Mouse (Mus musculus) B cell, adult 67 days (primary cell): ENCODE measurements around the gene Zbtb39. TPM values are rescaled to one million over a fixed set of nuclear protein-coding genes. Genes with fewer than 3 reads are reported as not detected.

Experiments used
- total RNA-seq, 2 experiments: library from RNA; stranded (reverse); gene quantifications; 4 replicates each; pipeline ENCODE4 v1.2.4; 2023

Zbtb39 gene
- total RNA-seq, result 10 to 100 TPM; 17.9 to 18.7 TPM

DNA sequence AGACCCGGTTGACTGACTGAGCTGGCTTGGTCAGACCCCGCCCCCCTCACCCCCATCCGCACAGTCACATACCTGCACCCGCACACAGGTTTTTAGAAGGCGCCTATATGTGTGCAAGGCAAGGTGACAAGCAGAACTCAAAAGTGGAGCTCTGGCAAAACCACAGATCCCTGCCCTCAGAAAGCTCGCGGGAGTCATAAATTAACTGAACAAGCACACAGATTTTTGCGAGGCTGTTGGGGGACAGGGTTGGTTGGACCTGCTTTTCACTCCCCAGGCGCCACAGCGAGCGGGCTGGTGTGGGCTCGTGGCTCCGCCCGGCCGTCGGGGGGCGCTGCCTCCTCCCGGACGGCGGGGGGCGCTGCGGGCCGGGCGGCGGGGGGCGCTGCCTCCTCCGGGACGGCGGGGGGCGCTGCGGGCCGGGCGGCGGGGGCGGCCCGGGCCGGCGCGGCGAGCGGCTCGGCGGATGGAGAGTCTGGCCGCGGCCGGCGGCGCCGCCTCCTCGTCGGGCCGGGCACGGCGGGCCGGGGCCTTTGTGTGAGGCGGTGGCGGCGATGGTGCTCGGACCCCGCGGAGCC lies at the start of gene Zbtb39:
Zbtb39 (plus strand) TSS at position 456 of the 578 bp plus-strand sequence.

DNA sequence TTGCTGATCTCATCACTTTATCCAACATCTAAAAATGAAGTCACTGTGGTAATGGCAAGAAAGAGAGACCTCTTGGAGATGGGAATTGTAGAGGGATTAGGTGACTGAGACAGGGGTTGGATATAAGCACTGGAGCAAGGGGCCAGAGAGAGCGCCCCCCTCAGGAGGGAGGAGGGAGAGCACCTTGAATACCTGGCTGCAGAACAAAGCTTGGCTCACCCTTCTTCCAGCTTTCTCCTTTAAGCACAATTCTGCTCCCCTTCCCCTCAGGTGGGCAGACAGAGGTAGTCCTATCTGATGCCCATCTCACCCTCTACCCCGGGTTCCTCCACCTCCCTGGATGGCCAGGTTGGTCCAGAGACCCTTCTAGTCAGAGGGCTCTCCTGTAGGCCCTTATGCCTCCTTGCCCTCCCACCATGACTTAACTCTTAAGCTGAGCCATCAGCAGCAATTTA lies 34.5 kb upstream of the Zbtb39 start, which contains the start of gene Myo1a:
Myo1a (plus strand) TSS at position 405 of the 455 bp plus-strand sequence.

DNA sequence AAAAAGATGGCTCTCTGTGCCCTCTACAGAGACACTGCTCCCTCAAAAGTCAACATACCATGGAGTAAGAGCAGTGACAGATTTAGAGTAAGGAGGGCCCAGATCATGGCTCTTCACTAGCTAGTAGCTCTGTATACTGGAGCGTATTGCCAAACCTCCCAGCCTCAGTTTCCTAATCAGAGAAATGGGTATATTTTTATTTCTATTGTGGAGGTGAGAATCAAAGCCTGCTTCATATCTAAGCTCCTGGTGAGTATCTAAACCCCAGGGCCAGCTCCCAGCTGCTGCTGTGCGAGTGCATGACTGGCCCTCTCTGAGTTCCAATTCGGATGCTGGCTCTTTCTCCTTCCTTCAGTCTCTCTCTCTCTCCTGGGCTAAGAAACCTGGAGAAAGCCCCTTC lies 15.2 kb upstream of the Zbtb39 start, which contains the start of gene Tac2:
Tac2 (plus strand) TSS at position 301 of the 400 bp plus-strand sequence.

DNA sequence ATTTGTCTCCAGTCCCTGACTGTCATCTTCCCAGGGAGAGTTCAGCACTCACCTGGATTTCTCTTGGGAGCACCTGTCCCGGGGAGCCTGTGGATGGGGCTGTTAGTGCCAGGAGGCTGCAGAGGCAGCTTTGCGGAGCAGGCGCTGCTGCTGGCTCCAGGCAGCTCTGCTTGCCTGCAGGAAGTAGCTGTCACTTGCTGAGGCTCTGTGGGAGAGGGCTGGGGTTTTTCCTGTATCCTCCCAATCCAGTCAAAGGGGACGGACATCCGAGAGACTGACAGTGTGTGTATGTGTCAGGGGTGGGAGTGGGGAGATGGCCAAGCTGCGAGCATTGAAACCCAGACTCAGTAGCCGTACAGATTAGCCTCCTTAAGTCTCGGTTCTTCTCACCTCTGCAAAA lies 12.2 kb downstream of the Zbtb39 start, which contains the start of gene Gpr182:
Gpr182 (minus strand) TSS at position 185 of the 400 bp plus-strand sequence.

DNA sequence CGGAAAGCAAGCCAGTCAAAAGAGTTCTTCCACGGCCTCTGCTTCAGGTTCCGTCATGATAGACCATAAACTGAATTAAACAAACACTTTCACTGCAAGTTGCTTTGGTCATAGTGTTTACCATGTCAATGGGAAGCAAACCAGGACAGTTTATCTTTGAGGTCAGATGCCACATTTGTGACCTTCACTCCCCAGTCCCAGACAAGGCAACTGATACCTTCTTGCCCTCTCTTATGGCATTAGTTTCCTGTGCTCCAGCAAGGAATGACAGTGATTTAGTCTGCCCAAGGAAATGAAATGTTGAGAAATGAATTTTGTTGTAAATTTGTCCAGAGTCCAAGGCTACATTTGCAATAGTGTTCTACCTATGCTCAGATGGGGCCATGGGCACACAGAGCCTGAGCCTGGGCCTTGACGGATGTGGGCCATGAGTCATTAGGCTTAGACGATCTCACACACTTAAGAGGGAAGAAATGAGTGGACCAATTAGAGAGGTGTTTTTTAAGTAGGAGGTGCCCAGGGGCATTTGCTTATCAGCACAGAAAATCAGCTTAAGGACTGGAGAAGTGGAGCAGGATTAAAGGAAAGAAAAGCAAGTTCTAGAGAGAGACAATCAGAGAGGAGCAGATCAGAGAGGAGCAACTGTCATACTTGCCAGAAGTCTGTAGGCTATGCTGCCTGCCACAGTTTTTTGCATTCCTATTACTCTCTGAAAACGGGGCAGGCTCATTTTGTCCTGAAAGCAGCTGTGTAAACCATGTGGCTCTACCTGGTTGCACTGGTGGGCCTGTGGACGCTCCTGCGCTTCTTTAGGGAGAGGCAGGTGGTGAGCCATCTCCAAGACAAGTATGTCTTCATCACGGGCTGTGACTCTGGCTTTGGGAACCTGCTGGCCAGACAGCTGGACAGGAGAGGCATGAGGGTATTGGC lies 20.1 kb downstream of the Zbtb39 start, which contains the start of the genes Rdh1 and Rdh16f1:
Rdh1 (plus strand) TSS at position 541 of the 930 bp plus-strand sequence.
Rdh16f1 (plus strand) TSS at position 607 of the 930 bp plus-strand sequence.

DNA sequence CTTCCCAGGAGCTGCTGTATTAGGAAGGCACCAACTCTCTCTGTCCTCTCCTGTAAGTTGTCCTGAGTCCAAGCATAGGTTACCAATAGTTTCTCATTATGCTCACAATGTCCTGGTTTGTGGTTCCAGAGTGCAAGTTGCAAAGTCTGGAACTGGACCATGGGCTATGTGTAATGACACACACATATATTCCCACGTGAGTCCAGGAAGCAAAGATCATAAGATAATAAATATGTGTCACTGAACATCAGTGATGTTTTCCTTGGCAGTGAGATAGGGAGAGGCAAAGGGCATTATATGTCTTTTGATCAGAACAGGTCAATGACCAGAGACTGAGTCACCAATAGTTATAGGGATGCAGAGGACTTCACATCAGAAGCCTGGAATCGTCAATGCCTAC lies 36.7 kb downstream of the Zbtb39 start, which contains the start of gene Rdh9:
Rdh9 (plus strand) TSS at position 376 of the 400 bp plus-strand sequence.

Other genes with a start within 250 kb of the Zbtb39 start
- 10 to 100 TPM in 1 of 2 experiments, 1 to 10 TPM in 1; 5.6 to 15.4 TPM for gene Stac3, start 237.9 kb upstream of the Zbtb39 start, total RNA-seq
- gene Ndufa4l2, start 224.6 kb upstream of the Zbtb39 start, total RNA-seq, result not detected
- 10 to 100 TPM; 69.2 to 72.0 TPM for gene Shmt2, start 217.1 kb upstream of the Zbtb39 start, total RNA-seq
- not detected for gene Nxph4, start 205.0 kb upstream of the Zbtb39 start, total RNA-seq
- gene Lrp1, start 118.4 kb upstream of the Zbtb39 start, total RNA-seq, result 1 to 10 TPM in 1 of 2 experiments, under 1 TPM in 1; 0.77 to 3.9 TPM
- 100 to 1,000 TPM; 244 to 270 TPM for gene Stat6, start 96.6 kb upstream of the Zbtb39 start, total RNA-seq
- 10 to 100 TPM; 13.6 to 16.2 TPM for gene Nemp1, start 72.6 kb upstream of the Zbtb39 start, total RNA-seq
- 10 to 100 TPM; 34.3 to 45.4 TPM for gene Nab2, start 71.0 kb upstream of the Zbtb39 start, total RNA-seq
- gene Myo1a, start 34.4 kb upstream of the Zbtb39 start, total RNA-seq, result under 1 TPM in 1 of 2 experiments, not detected in 1; 0.15 TPM
- gene Tac2, start 15.1 kb upstream of the Zbtb39 start, total RNA-seq, result not detected
- gene Gpr182, start 12.2 kb downstream of the Zbtb39 start, total RNA-seq, result not detected
- gene Rdh1, start 20.2 kb downstream of the Zbtb39 start, total RNA-seq, result under 1 TPM; 0.17 to 0.27 TPM
- not detected for gene Rdh16f1, start 20.2 kb downstream of the Zbtb39 start, total RNA-seq
- gene Rdh9, start 36.8 kb downstream of the Zbtb39 start, total RNA-seq, result under 1 TPM in 1 of 2 experiments, not detected in 1; 0.93 TPM
- not detected for gene Rdh16, start 61.6 kb downstream of the Zbtb39 start, total RNA-seq
- gene Rdh19, start 110.4 kb downstream of the Zbtb39 start, total RNA-seq, result not detected
- not detected for gene Rdh16f2, start 126.9 kb downstream of the Zbtb39 start, total RNA-seq
- gene Rdh7, start 149.3 kb downstream of the Zbtb39 start, total RNA-seq, result not detected
- not detected for gene Sdr9c7, start 159.0 kb downstream of the Zbtb39 start, total RNA-seq